Mouse (Mus musculus) left cerebral cortex, adult 2 months (tissue): ENCODE results near the gene D5Ertd579e. TPM values are rescaled to one million over a fixed set of nuclear protein-coding genes. Genes with fewer than 3 reads are reported as not detected.
A peak's percentile ranks its signal among the peaks of the same experiment; 100 is the strongest.
"Not testable (repeated sequence)": the region's sequence is repeated elsewhere in the genome, so short reads cannot be mapped to it uniquely, and the experiment has no call there.

Experiments used
- DNase-seq, 2 experiments: peaks; one replicate each; pipeline ENCODE4 v3.0.0; 2021 to 2022; ENCODE audit warnings: low spot score in 2 of 2, mixed read lengths in 1 of 2; ENCODE audit errors: extremely low spot score in 1 of 2
- H3K27ac ChIP-seq: fragments of 200-600 bp; 2 replicates; pipeline ENCODE4 v1.8.1; 2022
- H3K4me3 ChIP-seq: fragments of 200-600 bp; 2 replicates; pipeline ENCODE4 v1.8.1; 2022
- CTCF ChIP-seq: fragments of 200-600 bp; IDR thresholded peaks from 2 replicates; pipeline ENCODE4 v1.8.1; 2022; ENCODE audit warnings: antibody characterized with exemption, mild to moderate bottlenecking, moderate library complexity
- intact Hi-C: fragments of 180-260 bp; cut with DNase I; formaldehyde crosslinking; loops from one replicate; pipeline ENCODE4 v1.15.1; 2025
- total RNA-seq, 2 experiments: library from RNA; stranded (reverse); gene quantifications; 2 replicates each; pipeline ENCODE4 v1.2.3; 2021

The D5Ertd579e gene
- total RNA-seq, 2 experiments from 2014 or later, result 93.9 to 111 TPM

DNA sequence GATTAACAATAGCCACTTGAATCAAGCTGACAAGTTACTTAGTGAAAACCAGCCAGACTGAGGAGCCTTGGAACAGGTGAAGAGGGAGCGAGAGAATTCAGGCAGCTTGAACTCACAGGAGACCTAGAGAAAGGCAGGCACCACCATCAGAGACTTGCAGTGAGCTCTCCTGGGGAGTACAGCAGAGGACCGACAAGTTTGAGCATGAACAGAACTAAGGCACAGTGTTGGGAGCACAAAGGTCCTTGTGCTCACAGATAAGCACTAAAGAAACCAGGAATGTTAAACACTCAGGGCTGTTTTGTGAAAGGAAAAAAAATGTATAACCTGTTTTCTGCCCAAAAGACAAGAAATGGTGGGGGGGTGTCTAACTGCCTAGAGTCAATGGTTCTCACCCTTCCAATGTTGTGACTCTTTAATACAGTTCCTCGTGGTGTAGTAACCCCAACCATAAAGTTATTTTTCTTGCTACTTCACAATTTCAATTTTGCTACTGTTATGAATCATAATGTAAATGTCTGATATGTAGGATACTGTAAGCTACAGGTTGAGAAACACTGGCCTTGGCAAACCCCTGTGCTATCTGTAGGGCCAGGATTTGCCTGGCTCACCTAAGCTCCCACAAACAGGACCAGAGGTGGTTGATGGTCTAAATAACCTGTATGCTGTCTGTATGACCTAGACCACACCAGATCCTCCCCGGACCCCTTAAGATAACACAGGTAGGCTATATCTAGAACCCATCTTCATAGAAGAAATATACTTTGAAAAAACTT is 21.0 kb downstream of the D5Ertd579e start:
- DNase-seq, result no peak
- TF ChIP-seq CTCF, result no peak
- no peak overlapping the region for H3K27ac ChIP-seq
- intact Hi-C loops, result no loop called here
- H3K4me3 ChIP-seq, result no peak overlapping the region

- H3K27ac ChIP-seq, result peak overlapping the region; percentile 61
- DNase-seq, result peak; percentile 49 to 51
These were observed 26.5 kb downstream of the D5Ertd579e start for GRCm38 (mm10) chr5:36669021-36670008.

GRCm38 (mm10) chr5:36668572-36668971 is 27.3 kb downstream of the D5Ertd579e start:
- H3K4me3 ChIP-seq, result no peak overlapping the region
- no peak for TF ChIP-seq CTCF
- no peak for DNase-seq
- intact Hi-C loops, result no loop called here
- H3K27ac ChIP-seq, result peak overlapping the region; percentile 61

More at GRCm38 (mm10) chr5:36669021-36670008, 26.5 kb downstream of the D5Ertd579e start:
- TF ChIP-seq CTCF, result no peak
- no peak overlapping the region for H3K4me3 ChIP-seq
- intact Hi-C loops, result no loop called here

GRCm38 (mm10) chr5:36667986-36668385 is 27.8 kb downstream of the D5Ertd579e start:
- intact Hi-C loops, DNase-seq, H3K4me3 ChIP-seq, H3K27ac ChIP-seq: not testable (repeated sequence)

- intact Hi-C loops, result no loop called here
- no peak for TF ChIP-seq CTCF
- H3K4me3 ChIP-seq, result no peak overlapping the region
- DNase-seq, result no peak
- H3K27ac ChIP-seq, result no peak overlapping the region
These were observed 28.7 kb downstream of the D5Ertd579e start for GRCm38 (mm10) chr5:36667165-36667564.

- intact Hi-C loops, DNase-seq, H3K4me3 ChIP-seq, H3K27ac ChIP-seq: not testable (repeated sequence)
- TF ChIP-seq CTCF, result peak; percentile 22
These were observed 29.1 kb downstream of the D5Ertd579e start for GRCm38 (mm10) chr5:36666699-36667098.

GRCm38 (mm10) chr5:36663329-36663728 is 32.5 kb downstream of the D5Ertd579e start:
- intact Hi-C loops, result no loop called here
- no peak for DNase-seq
- Histone ChIP-seq H3K27ac (no peak overlapping the region), H3K4me3 (no peak overlapping the region)
- no peak for TF ChIP-seq CTCF

- intact Hi-C loops, H3K4me3 ChIP-seq, H3K27ac ChIP-seq, DNase-seq: not testable (repeated sequence)
These were observed 34.7 kb downstream of the D5Ertd579e start for GRCm38 (mm10) chr5:36660977-36661760.

- intact Hi-C loops, result no loop called here
- Histone ChIP-seq H3K27ac (no peak overlapping the region), H3K4me3 (no peak overlapping the region)
- TF ChIP-seq CTCF, result no peak
- DNase-seq, result no peak
These were observed 70.2 kb downstream of the D5Ertd579e start for GRCm38 (mm10) chr5:36625612-36626011.

GRCm38 (mm10) chr5:36623670-36624069 is 72.2 kb downstream of the D5Ertd579e start:
- DNase-seq, result no peak
- Histone ChIP-seq H3K4me3 (no peak overlapping the region), H3K27ac (no peak overlapping the region)
- intact Hi-C loops, result no loop called here
- no peak for TF ChIP-seq CTCF

- peak overlapping the region; percentile 85 for H3K27ac ChIP-seq
- intact Hi-C loops, result no loop called here
- no peak for DNase-seq
- H3K4me3 ChIP-seq, result no peak overlapping the region
- no peak for TF ChIP-seq CTCF
These were observed 74.8 kb downstream of the D5Ertd579e start for GRCm38 (mm10) chr5:36621058-36621449.
